Mouse (Mus musculus) heart, embryonic 13.5 days (tissue): ENCODE measurements around the gene Prpf31. TPM values are rescaled to one million over a fixed set of nuclear protein-coding genes. Genes with fewer than 3 reads are reported as not detected.

ENCODE experiments used
- ATAC-seq: fragments of 200-750 bp; cut with Nextera tagmentation; 2 replicates; pipeline ENCODE4 v1.8.0; 2017; ENCODE audit warnings: moderate TSS enrichment; ENCODE audit not compliant: insufficient number of reproducible peaks, low FRiP score, low TSS enrichment; ENCODE audit errors: extremely low read depth
- H3K27ac ChIP-seq: fragments of 300-500 bp; sonication (generic); replicated peaks from 2 replicates; pipeline ENCODE4 v1.5.1; 2015; ENCODE audit warnings: moderate library complexity, mild to moderate bottlenecking, inconsistent platforms
- H3K27me3 ChIP-seq: fragments of 300-500 bp; sonication (generic); replicated peaks from 2 replicates; pipeline ENCODE4 v1.6.1; 2015; ENCODE audit warnings: mild to moderate bottlenecking, inconsistent platforms
- H3K36me3 ChIP-seq: fragments of 300-500 bp; sonication (generic); 2 replicates; pipeline ENCODE4 v1.6.1; 2015; ENCODE audit warnings: mild to moderate bottlenecking, inconsistent platforms
- H3K4me1 ChIP-seq: fragments of 300-500 bp; sonication (generic); 2 replicates; pipeline ENCODE4 v1.6.1; 2015; ENCODE audit warnings: inconsistent platforms
- H3K4me2 ChIP-seq: fragments of 300-500 bp; sonication (generic); 2 replicates; pipeline ENCODE4 v1.6.1; 2015; ENCODE audit warnings: inconsistent platforms, mild to moderate bottlenecking, moderate library complexity
- H3K4me3 ChIP-seq: fragments of 300-500 bp; sonication (generic); 2 replicates; pipeline ENCODE4 v1.5.1; 2015; ENCODE audit warnings: moderate library complexity, mild to moderate bottlenecking, inconsistent platforms
- H3K9ac ChIP-seq: fragments of 300-500 bp; sonication (generic); 2 replicates; pipeline ENCODE4 v1.6.1; 2015; ENCODE audit warnings: inconsistent platforms, mild to moderate bottlenecking, moderate library complexity
- H3K9me3 ChIP-seq: fragments of 300-500 bp; sonication (generic); 2 replicates; pipeline ENCODE4 v1.6.1; 2016; ENCODE audit warnings: inconsistent platforms
- WGBS: fragments of 180-500 bp; shearing (Covaris S2); methylation state at CpG from one replicate; pipeline ENCODE4 v1.1.7; 2015; ENCODE audit warnings: mixed read lengths; 5-methylcytosine and 5-hydroxymethylcytosine counted together
- polyA plus RNA-seq: library from polyadenylated mRNA; unstranded; fragments of >200 nt; fragmentation: Nextera tagmentation; extraction: Ambion mirVana; gene quantifications from 2 replicates; pipeline ENCODE4 v1.2.1, GENCODE M21; 2015

The Prpf31 gene
- polyA plus RNA-seq, 1 experiment from 2014 or later, result 60.9 TPM

- WGBS, result 7% methylated on average over 4 of the region's 4 CpGs
- no peak for ATAC-seq
Observed at GRCm38 (mm10) chr7:3601119-3601518, 28.7 kb upstream of the Prpf31 start.

GRCm38 (mm10) chr7:3606798-3607197, 23.0 kb upstream of the Prpf31 start:
- no peaks in the 10 kb centered on the region for H3K4me1 ChIP-seq
- no peaks in the 10 kb centered on the region for H3K9me3 ChIP-seq
- no peak for ATAC-seq
- H3K9ac ChIP-seq, result no peak overlapping the region
- H3K4me2 ChIP-seq, result no peak overlapping the region
- H3K27ac ChIP-seq, result no peak overlapping the region
- H3K4me3 ChIP-seq, result no peak overlapping the region
- H3K27me3 ChIP-seq, result no peaks in the 10 kb centered on the region
- H3K36me3 ChIP-seq, result no peaks in the 10 kb centered on the region
- 15% methylated on average over 2 of the region's 2 CpGs for WGBS

More at GRCm38 (mm10) chr7:3601119-3601518, 28.7 kb upstream of the Prpf31 start:
- H3K9ac ChIP-seq, result no peak overlapping the region
- no peaks in the 10 kb centered on the region for H3K27me3 ChIP-seq
- H3K27ac ChIP-seq, result no peak overlapping the region
- H3K9me3 ChIP-seq, result no peaks in the 10 kb centered on the region
- no peak overlapping the region for H3K4me2 ChIP-seq
- H3K4me3 ChIP-seq, result no peak overlapping the region
- no peaks in the 10 kb centered on the region for H3K36me3 ChIP-seq
- no peaks in the 10 kb centered on the region for H3K4me1 ChIP-seq

GRCm38 (mm10) chr7:3607391-3607790, 22.4 kb upstream of the Prpf31 start:
- no peak overlapping the region for H3K4me3 ChIP-seq
- no peaks in the 10 kb centered on the region for H3K27me3 ChIP-seq
- H3K36me3 ChIP-seq, result no peaks in the 10 kb centered on the region
- 81% methylated on average over 6 of the region's 6 CpGs for WGBS
- no peak overlapping the region for H3K9ac ChIP-seq
- no peak overlapping the region for H3K4me2 ChIP-seq
- no peak for ATAC-seq
- no peaks in the 10 kb centered on the region for H3K9me3 ChIP-seq
- no peak overlapping the region for H3K27ac ChIP-seq
- H3K4me1 ChIP-seq, result no peaks in the 10 kb centered on the region

GRCm38 (mm10) chr7:3608668-3609067, 21.1 kb upstream of the Prpf31 start:
- Histone ChIP-seq H3K27me3 (no peaks in the 10 kb centered on the region), H3K9me3 (no peaks in the 10 kb centered on the region), H3K4me3 (no peak overlapping the region), H3K36me3 (no peaks in the 10 kb centered on the region), H3K9ac (no peak overlapping the region), H3K4me1 (no peaks in the 10 kb centered on the region), H3K4me2 (no peak overlapping the region), H3K27ac (no peak overlapping the region)
- 86% methylated on average over 3 of the region's 3 CpGs for WGBS
- no peak for ATAC-seq

GRCm38 (mm10) chr7:3609082-3609481, 20.7 kb upstream of the Prpf31 start:
- Histone ChIP-seq H3K4me3 (no peak overlapping the region), H3K9me3 (no peaks in the 10 kb centered on the region), H3K36me3 (no peaks in the 10 kb centered on the region), H3K9ac (no peak overlapping the region), H3K27me3 (no peaks in the 10 kb centered on the region), H3K4me2 (no peak overlapping the region), H3K27ac (no peak overlapping the region), H3K4me1 (no peaks in the 10 kb centered on the region)
- 49% methylated on average over 3 of the region's 3 CpGs for WGBS
- no peak for ATAC-seq

- Histone ChIP-seq H3K9ac (no peak overlapping the region), H3K27ac (no peak overlapping the region)
- WGBS, result 73% methylated on average over 3 of the region's 3 CpGs
Observed at GRCm38 (mm10) chr7:3610437-3610836, 19.3 kb upstream of the Prpf31 start.

GRCm38 (mm10) chr7:3611006-3611405, 18.8 kb upstream of the Prpf31 start:
- no peak overlapping the region for H3K4me3 ChIP-seq
- no peak overlapping the region for H3K4me2 ChIP-seq
- 86% methylated on average over 13 of the region's 13 CpGs for WGBS
- H3K9ac ChIP-seq, result no peak overlapping the region
- H3K4me1 ChIP-seq, result no peaks in the 10 kb centered on the region
- no peak overlapping the region for H3K27ac ChIP-seq
- no peaks in the 10 kb centered on the region for H3K9me3 ChIP-seq
- no peaks in the 10 kb centered on the region for H3K27me3 ChIP-seq
- no peak for ATAC-seq
- H3K36me3 ChIP-seq, result no peaks in the 10 kb centered on the region

More at GRCm38 (mm10) chr7:3610437-3610836, 19.3 kb upstream of the Prpf31 start:
- H3K27me3 ChIP-seq, result no peaks in the 10 kb centered on the region
- H3K36me3 ChIP-seq, result no peaks in the 10 kb centered on the region
- H3K4me1 ChIP-seq, result no peaks in the 10 kb centered on the region
- no peak overlapping the region for H3K4me3 ChIP-seq
- H3K9me3 ChIP-seq, result no peaks in the 10 kb centered on the region
- no peak overlapping the region for H3K4me2 ChIP-seq
- no peak for ATAC-seq

- Histone ChIP-seq H3K36me3 (peaks cover 4% of the 10 kb centered on the region), H3K27me3 (no peaks in the 10 kb centered on the region), H3K9me3 (no peaks in the 10 kb centered on the region), H3K9ac (no peak overlapping the region), H3K4me1 (peaks cover 12% of the 10 kb centered on the region), H3K4me3 (no peak overlapping the region), H3K27ac (no peak overlapping the region), H3K4me2 (no peak overlapping the region)
- WGBS, result 66% methylated on average over 3 of the region's 3 CpGs
- no peak for ATAC-seq
Observed at GRCm38 (mm10) chr7:3614021-3614420, 15.8 kb upstream of the Prpf31 start.

GRCm38 (mm10) chr7:3616057-3616388, 13.8 kb upstream of the Prpf31 start, which contains the start of gene Oscar:
Gene Oscar (minus strand): TSS chr7:3616157.
- Histone ChIP-seq H3K9me3 (no peaks in the 10 kb centered on the region), H3K27ac (no peak within 1 kb of the TSS), H3K9ac (no peak within 1 kb of the TSS; the same call in 1 of the 2 replicates), H3K27me3 (no peaks in the 10 kb centered on the region), H3K36me3 (peaks cover 24% of the 10 kb centered on the region), H3K4me3 (peak within 1 kb of the TSS; percentile 78), H3K4me1 (peaks cover 12% of the 10 kb centered on the region), H3K4me2 (peak within 1 kb of the TSS; percentile 72)
- 74% methylated on average over 4 of the region's 4 CpGs for WGBS
- no peak for ATAC-seq

GRCm38 (mm10) chr7:3616389-3617241, 13.2 kb upstream of the Prpf31 start:
- ATAC-seq, result no peak
- Histone ChIP-seq H3K9ac (no peak overlapping the region; the same call in 1 of the 2 replicates), H3K27me3 (no peaks in the 10 kb centered on the region), H3K9me3 (no peaks in the 10 kb centered on the region), H3K4me3 (peak overlapping the region; percentile 78), H3K27ac (no peak overlapping the region), H3K4me2 (peak overlapping the region; percentile 72), H3K36me3 (peaks cover 29% of the 10 kb centered on the region), H3K4me1 (peaks cover 12% of the 10 kb centered on the region)
- 35% methylated on average over 6 of the region's 6 CpGs for WGBS

GRCm38 (mm10) chr7:3617242-3617995, 12.4 kb upstream of the Prpf31 start, which contains the start of gene Ndufa3:
Gene Ndufa3 (plus strand): TSS chr7:3617373.
- H3K27ac ChIP-seq, result peak within 1 kb of the TSS; percentile 79
- peak within 1 kb of the TSS; percentile 86 for H3K9ac ChIP-seq
- peak within 1 kb of the TSS; percentile 72 for H3K4me2 ChIP-seq
- 2% methylated on average over 32 of the region's 32 CpGs for WGBS
- no peaks in the 10 kb centered on the region for H3K9me3 ChIP-seq
- H3K27me3 ChIP-seq, result no peaks in the 10 kb centered on the region
- peak within 1 kb of the TSS; percentile 78 for H3K4me3 ChIP-seq
- peak; percentile 82 for ATAC-seq
- H3K36me3 ChIP-seq, result peaks cover 37% of the 10 kb centered on the region
- peaks cover 12% of the 10 kb centered on the region for H3K4me1 ChIP-seq
